Mouse (Mus musculus) ES-Bruce4 (cell line): ENCODE results near the gene Ssbp3. TPM values are rescaled to one million over a fixed set of nuclear protein-coding genes. Genes with fewer than 3 reads are reported as not detected.

ENCODE experiments used
- H3K27ac ChIP-seq: 2 replicates; pipeline ENCODE4 v1.5.1; 2012; ENCODE audit warnings: low read length, inconsistent platforms; ENCODE audit not compliant: insufficient read depth
- H3K27me3 ChIP-seq: 2 replicates; pipeline ENCODE4 v1.6.1; 2012; ENCODE audit warnings: mild to moderate bottlenecking, low read length, inconsistent platforms; ENCODE audit not compliant: control insufficient read depth, poor library complexity, insufficient read depth, severe bottlenecking
- H3K36me3 ChIP-seq: 2 replicates; pipeline ENCODE4 v1.6.1; 2012; ENCODE audit warnings: inconsistent platforms, mild to moderate bottlenecking, low read length, moderate library complexity; ENCODE audit not compliant: control insufficient read depth, poor library complexity, insufficient read depth, severe bottlenecking
- H3K4me1 ChIP-seq: one replicate; pipeline ENCODE4 v1.8.1; 2011; ENCODE audit warnings: low read length; ENCODE audit not compliant: control insufficient read depth, insufficient read depth
- H3K4me3 ChIP-seq: 2 replicates; pipeline ENCODE4 v1.5.1; 2011; ENCODE audit warnings: low read depth, mild to moderate bottlenecking, low read length
- H3K9ac ChIP-seq: 2 replicates; pipeline ENCODE4 v1.6.1; 2012; ENCODE audit warnings: low read depth, mild to moderate bottlenecking, inconsistent platforms; ENCODE audit not compliant: poor library complexity, severe bottlenecking
- H3K9me3 ChIP-seq: replicated peaks from 2 replicates; pipeline ENCODE4 v1.6.1; 2012; ENCODE audit warnings: mild to moderate bottlenecking, low read length, inconsistent platforms; ENCODE audit not compliant: control insufficient read depth, poor library complexity, insufficient read depth, severe bottlenecking
- CTCF ChIP-seq: IDR thresholded peaks from one replicate; pipeline ENCODE4 v1.8.1; 2011; ENCODE audit warnings: low read depth, low read length
- EP300 ChIP-seq: IDR thresholded peaks from 2 replicates; pipeline ENCODE4 v1.6.1; 2011; ENCODE audit warnings: low read depth, low read length; ENCODE audit not compliant: insufficient read depth
- POLR2A ChIP-seq: IDR thresholded peaks from one replicate; pipeline ENCODE4 v1.8.1; 2011; ENCODE audit warnings: low read length; ENCODE audit not compliant: insufficient read depth
- polyA plus RNA-seq: library from polyadenylated mRNA; stranded (reverse); fragments of >200 nt; gene quantifications from 2 replicates; pipeline ENCODE4 v1.2.4, GENCODE M21; 2011; ENCODE audit warnings: low read depth; ENCODE audit not compliant: missing spikeins, insufficient read depth, insufficient read length

The Ssbp3 gene
- polyA plus RNA-seq, 1 experiment: 245 TPM

GRCm38 (mm10) chr4:107001916-107002488, 91.5 kb downstream of the Ssbp3 start:
- Histone ChIP-seq H3K9me3 (no peaks in the 10 kb centered on the region), H3K4me1 (peaks cover 3% of the 10 kb centered on the region), H3K9ac (no peak overlapping the region), H3K27me3 (no peaks in the 10 kb centered on the region), H3K27ac (no peak overlapping the region), H3K36me3 (no peaks in the 10 kb centered on the region), H3K4me3 (no peak overlapping the region)
- TF ChIP-seq POLR2A: no peak
- TF ChIP-seq EP300: no peak

DNA sequence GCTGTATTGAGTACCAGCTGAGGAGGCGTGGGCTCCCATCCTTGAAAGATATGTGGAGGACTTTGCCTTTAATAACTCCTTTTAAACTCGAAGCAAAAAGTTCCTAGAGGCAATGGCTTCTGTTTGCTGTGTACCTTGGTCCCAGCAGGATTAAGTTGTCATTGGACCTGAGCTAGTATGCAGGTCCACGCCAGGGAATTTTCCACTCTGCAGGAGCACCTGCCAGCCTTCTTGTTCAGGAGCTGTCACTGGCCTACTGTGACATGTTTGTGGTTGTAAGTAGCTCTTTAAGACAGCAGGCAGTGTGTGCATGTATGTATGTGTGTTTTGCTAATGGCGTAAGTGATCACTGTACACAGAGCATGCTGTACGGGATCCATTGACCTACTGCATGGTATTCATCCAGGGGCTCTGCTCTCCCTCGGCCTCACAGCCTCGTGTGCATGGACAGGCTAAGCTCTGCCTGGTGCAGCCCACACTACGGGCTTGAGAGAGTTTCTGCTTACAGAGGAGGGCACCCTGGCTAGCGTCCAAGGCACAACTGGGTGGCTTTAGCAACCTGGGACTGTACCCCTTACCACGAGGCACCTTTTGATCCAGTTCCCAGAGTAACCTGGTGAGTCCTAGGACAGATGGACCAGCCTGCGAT, 92.1 kb downstream of the Ssbp3 start:
- no peak overlapping the region for H3K9ac ChIP-seq
- H3K9me3 ChIP-seq: no peaks in the 10 kb centered on the region
- H3K36me3 ChIP-seq: no peaks in the 10 kb centered on the region
- peaks cover 3% of the 10 kb centered on the region for H3K4me1 ChIP-seq
- TF ChIP-seq EP300: no peak
- no peak for TF ChIP-seq POLR2A
- H3K27ac ChIP-seq: no peak overlapping the region
- H3K4me3 ChIP-seq: no peak overlapping the region
- H3K27me3 ChIP-seq: no peaks in the 10 kb centered on the region

- no peaks in the 10 kb centered on the region for H3K9me3 ChIP-seq
- no peaks in the 10 kb centered on the region for H3K27me3 ChIP-seq
- no peak overlapping the region for H3K4me3 ChIP-seq
- H3K36me3 ChIP-seq: no peaks in the 10 kb centered on the region
- TF ChIP-seq CTCF (no peak), POLR2A (no peak), EP300 (no peak)
- H3K27ac ChIP-seq: no peak overlapping the region
- no peak overlapping the region for H3K9ac ChIP-seq
- H3K4me1 ChIP-seq: peaks cover 3% of the 10 kb centered on the region
Observed at GRCm38 (mm10) chr4:107003199-107003598, 92.7 kb downstream of the Ssbp3 start.

DNA sequence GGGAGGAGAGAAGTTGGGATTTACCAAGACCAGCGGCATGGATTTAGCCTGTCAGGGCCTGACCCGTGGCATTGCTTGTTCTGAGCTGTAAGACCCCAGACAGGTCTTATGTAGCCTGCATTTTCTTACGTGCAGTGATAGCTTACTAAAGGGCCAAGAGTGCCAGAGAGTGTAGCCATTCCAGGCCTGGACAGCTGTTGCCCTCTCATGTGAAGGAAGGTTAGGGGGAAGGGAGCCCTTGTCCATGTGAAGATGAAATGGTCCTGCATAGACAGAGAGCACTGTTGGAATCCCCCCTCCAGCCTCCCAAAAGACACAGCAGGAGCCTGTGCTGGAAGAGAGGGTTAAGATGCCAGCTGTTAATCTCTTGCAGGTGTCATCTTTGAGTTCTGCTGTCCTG, 93.3 kb downstream of the Ssbp3 start:
- no peak for TF ChIP-seq EP300
- Histone ChIP-seq H3K4me3 (no peak overlapping the region), H3K36me3 (no peaks in the 10 kb centered on the region), H3K4me1 (peaks cover 3% of the 10 kb centered on the region), H3K9ac (no peak overlapping the region), H3K27ac (no peak overlapping the region), H3K9me3 (no peaks in the 10 kb centered on the region), H3K27me3 (no peaks in the 10 kb centered on the region)

DNA sequence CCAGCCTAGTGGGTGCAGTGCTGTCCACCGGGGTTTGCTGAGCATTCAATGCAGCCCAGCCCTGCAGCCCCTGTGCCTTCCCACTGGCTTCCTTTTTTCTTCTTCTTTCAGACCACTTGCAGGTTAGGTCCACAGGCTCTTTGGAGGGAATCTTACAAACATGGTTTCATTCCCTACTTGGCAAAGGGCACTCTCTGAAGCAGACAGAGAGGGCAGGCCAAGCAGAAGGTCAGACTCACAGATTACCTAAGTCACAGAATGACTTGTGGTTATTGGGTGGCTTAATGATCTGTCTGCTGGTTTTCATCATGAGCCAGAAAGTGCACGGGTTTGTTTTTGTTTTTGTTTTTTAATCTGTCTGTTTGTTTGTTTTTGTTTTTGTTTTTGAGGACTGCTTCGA, 93.8 kb downstream of the Ssbp3 start:
- TF ChIP-seq EP300 (no peak), CTCF (no peak), POLR2A (no peak)
- Histone ChIP-seq H3K36me3 (no peaks in the 10 kb centered on the region), H3K4me3 (no peak overlapping the region), H3K27ac (no peak overlapping the region), H3K4me1 (peaks cover 3% of the 10 kb centered on the region), H3K9me3 (no peaks in the 10 kb centered on the region), H3K27me3 (no peaks in the 10 kb centered on the region), H3K9ac (no peak overlapping the region)

DNA sequence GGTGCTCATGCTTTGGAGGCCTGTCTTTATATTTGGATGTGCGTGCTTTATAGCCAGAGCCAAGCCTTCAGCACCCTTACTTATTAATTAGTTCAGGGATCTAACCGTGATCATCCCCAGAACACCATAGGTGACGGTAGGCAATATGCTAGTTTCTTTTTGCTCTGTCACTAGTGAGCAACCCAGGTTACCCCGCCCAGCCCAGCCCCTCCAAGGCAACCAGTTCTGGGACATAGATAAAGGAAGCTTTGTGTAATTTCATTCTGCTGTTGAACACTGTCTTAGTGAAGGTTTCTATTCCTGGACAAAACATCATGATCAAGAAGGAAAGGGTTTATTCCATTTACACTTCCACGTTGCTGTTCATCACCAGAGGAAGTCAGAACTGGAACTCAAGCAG, 94.7 kb downstream of the Ssbp3 start:
- no peak overlapping the region for H3K27ac ChIP-seq
- H3K36me3 ChIP-seq: no peaks in the 10 kb centered on the region
- no peaks in the 10 kb centered on the region for H3K27me3 ChIP-seq
- H3K9me3 ChIP-seq: no peaks in the 10 kb centered on the region
- H3K4me3 ChIP-seq: no peak overlapping the region
- H3K9ac ChIP-seq: no peak overlapping the region
- TF ChIP-seq POLR2A (no peak), EP300 (no peak), CTCF (no peak)
- peaks cover 3% of the 10 kb centered on the region for H3K4me1 ChIP-seq
